Mouse (Mus musculus) frontal cortex, postnatal 10 days (tissue): Measurements from ENCODE around the gene Gm10320.

ENCODE experiments used
- DNase-seq, 2 experiments: peaks; one replicate each; pipeline ENCODE4 v3.0.0; 2022; ENCODE audit warnings: low spot score in 2 of 2, mixed read lengths in 1 of 2

Gm10320 gene

DNA sequence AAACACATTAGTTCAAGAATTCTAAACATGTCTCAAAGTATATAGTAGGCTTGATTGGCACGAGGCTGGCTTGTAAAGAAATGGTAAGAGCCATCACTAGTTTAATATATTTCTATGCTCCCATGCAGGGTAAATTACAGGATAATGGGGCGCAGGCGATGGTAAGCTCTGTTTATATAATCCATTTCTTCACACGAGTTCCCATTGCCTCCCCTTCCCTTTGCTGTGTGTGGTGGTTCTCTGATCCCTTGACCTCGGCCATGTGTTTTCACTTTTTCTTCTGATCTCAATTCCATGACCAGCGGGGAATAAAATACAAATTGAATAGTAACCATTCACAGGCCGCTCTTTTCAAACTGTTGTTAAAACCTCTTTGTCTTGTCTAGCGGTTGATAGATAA lies 11.8 kb upstream of the Gm10320 start:
- DNase-seq = no peak

DNA sequence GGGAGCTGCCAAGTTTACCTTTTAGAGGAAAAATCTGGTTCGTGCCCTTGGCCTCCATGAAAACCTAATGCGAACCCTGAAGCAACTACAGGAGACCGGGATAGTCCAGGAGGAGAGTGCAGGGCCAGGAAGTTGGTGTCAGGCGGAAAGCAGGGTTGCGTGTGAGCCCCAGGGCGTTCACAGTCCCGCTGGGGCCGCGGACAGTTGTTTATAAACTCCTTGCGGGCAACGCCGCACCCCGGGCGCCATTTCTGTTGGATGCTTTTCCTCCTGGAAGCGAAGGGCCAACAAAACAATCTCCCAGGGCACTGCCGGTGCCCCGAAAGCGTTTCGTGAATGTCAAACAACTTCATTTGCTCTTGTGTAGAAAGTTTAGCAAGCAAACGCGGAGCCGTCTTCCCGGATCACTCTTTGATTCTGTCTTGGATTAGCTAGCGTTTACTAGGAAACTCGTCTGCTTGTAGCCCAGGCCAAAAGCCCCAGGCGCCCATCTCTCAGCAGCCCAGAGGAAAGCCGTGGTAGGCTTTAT lies 11.1 kb upstream of the Gm10320 start:
- no peak for DNase-seq

GRCm38 (mm10) chr13:98502236-98502812 lies 10.5 kb upstream of the Gm10320 start:
- DNase-seq = no peak

- no peak for DNase-seq
Observed at GRCm38 (mm10) chr13:98501321-98501720, 9.5 kb upstream of the Gm10320 start.

DNA sequence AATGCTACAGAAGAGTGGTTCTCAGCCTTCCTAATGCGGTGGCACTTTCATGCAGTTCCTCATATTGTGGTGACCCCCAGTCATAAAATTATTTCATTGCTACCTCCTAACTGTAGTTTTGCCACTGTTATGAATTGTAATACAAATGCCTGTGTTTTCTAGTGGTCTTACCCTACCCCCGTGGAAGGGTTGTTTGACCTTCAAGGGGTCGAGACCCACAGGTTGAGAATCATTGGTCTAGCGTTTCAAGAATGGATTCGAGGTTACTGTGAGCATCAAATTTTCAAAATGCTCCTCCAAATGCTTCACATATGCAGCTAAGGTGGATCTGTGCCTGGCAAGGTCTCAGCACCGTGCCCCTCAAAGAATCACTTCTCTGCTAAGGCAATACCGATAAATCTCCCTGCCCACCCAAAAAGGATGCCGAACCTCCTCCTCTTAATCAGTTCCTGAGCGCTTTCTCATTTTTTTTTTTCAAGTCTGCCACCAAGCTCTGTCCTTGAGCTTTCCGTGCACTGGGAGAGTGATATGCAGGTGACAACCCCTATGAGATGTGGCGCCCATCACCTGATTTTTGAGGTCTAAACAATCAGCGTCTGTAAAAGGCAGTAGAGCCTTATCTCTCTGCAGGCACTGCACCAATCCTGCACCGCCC lies 8.8 kb upstream of the Gm10320 start:
- no peak for DNase-seq

DNA sequence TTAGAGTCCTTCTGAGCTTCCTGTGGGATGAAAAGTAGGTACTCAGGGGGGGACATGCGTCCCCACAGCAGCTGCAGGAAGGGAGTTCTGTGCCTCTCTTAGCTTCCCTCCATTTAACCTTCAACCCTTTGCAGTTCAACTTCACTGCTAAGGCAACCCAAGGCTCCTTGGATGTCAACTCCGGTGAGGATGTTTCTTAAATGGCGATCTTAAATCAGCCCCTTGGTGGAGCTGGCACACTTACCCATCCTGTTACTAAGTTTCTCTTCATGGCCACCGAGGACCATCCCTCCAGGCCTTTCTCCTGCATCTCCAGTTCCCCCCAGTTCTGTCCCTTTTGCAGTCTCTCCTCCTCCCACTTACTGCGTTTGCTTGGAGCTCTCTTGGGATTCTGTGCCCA lies 6.8 kb upstream of the Gm10320 start:
- DNase-seq = no peak

DNA sequence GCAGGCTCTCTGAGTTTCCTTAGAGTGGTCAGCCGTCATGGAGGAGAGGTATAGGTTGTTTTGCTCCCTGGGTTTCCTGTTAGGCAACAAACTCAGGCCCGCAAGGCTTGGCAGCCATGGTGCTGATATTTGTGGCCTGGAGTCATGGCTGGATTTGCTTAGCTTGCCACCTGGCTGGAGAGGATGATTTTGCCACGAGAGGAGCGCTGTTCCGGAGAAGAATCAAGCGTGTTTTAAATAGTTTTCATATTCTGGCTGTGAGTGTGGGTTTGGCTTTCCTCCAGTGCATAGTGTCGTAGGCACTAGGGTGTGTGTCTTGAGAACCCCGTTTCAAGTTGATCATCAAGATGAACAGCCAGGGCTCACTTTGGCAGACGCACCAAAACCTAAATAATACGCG lies 6.3 kb upstream of the Gm10320 start:
- DNase-seq = no peak

DNA sequence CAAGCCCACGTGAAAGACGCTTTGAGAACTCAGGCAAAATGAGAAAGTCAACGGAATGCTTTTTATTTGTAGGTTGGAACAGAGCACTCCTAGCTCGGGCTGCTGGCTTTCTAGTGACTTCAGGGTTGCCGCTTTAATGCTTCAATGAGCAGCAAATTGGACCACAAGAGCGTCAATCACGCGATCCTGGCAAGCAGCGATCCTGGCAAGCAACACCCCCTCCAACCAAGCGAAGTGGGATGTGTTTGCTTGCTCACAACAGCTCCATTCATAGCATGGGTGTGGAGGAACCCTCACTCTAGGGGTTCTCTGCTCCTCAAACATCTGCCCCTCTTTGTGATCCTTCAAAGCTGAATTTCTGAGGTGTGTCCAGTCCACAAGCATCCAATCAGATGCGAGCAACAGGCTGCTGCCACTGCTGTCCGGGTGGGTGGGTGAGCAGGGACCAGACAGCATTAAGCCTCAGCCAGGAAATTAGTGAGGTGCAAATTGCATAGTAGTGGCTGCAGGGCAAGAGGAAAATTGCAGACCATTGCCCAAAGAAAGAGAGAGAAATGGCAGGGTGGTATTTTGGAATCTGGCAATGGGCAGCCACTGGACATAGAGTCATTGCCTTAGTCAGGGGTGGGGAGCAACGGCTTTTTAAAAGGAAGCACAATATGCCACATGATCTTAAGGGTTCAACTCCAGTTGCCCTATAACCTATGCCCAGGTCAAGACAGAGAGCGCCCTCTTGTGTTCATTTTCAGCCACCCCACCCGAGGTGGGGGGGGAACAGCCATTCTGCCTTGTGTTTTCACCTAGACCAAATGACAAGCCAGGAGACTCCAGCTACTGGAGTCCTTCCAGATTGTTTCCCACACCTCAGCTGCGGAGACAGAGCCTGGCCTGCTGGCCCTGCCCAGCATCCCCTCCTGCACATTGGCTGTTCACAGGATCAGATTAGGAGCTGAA lies 5.4 kb upstream of the Gm10320 start:
- peak in 1 of 2 experiments; percentile 26 for DNase-seq

GRCm38 (mm10) chr13:98494492-98495064 lies 2.8 kb upstream of the Gm10320 start:
- no peak for DNase-seq

DNA sequence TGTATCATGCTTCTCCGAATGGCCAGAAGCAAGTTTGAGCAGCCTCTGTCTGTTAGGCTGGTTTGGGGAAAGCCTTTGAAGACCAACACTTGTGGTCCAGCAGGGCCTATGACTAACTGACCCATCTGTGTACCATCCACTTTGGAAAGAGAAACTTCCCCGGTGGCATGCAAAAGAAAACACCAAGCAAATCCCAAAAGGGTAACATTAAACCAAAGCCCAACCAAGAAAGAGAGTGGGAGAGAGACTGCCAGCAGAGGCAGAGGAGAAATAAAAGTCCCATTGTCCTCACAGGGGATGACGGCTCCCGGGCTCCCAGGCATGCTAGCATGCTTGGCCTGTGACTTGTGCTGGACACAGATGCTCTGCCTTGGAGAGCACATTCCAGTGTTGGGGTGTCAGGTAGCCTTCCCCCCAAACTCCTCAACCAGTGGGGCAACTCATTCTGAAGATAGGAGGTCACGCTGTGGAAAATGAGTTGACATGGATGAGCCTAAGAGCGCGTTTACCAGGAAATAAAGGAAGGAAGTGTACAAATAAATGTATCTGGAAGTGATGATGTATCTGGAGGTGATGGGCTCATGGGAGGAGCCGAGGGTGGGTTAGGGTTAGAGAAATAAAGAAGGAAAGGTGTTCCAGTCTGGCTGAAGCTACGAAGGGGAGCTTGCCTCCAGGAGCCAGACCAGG lies 911 bp upstream of the Gm10320 start:
- no peak for DNase-seq

GRCm38 (mm10) chr13:98486726-98487125 lies 5.1 kb downstream of the Gm10320 start:
- DNase-seq = no peak

DNA sequence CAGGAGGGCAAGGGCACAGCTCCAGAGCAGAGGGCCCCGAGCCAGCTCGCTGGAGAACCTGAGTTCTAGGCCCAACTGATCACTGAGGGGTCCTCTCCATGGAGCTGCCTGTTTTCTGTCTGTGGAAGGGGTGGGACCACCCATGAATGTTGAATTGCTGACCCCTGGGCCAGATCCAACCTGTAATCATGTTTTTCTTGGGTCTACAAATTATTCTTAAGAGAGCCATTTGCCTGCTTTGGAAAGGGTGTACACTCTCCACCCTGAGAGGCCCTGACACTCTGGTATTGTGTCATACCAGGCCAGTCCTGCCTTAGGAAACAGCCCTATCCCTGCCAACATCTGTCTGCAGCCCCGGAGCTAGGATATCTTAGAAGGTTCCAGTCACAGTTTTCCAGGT lies 5.6 kb downstream of the Gm10320 start:
- DNase-seq = no peak

GRCm38 (mm10) chr13:98485440-98485839 lies 6.4 kb downstream of the Gm10320 start:
- no peak for DNase-seq

DNA sequence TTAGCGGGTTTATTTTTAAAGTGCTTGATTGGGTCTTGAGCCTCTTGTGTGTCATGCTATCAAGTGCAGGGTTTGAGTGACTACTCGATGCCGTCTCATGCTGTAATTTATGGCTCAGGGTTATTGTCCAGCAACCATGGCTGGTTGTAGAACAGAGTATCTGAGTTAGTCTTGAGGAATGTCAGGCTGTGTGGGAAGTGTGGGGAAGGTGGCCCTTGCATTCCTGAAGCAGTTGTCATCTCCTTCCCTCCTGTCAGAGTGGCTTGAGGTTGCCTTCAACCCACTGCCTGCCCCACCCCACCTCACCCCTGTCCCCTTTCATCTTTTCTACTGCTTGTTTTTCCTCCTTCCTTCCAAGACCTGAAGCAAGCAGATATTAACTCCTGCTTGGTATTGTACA lies 13.8 kb downstream of the Gm10320 start:
- DNase-seq = no peak

DNA sequence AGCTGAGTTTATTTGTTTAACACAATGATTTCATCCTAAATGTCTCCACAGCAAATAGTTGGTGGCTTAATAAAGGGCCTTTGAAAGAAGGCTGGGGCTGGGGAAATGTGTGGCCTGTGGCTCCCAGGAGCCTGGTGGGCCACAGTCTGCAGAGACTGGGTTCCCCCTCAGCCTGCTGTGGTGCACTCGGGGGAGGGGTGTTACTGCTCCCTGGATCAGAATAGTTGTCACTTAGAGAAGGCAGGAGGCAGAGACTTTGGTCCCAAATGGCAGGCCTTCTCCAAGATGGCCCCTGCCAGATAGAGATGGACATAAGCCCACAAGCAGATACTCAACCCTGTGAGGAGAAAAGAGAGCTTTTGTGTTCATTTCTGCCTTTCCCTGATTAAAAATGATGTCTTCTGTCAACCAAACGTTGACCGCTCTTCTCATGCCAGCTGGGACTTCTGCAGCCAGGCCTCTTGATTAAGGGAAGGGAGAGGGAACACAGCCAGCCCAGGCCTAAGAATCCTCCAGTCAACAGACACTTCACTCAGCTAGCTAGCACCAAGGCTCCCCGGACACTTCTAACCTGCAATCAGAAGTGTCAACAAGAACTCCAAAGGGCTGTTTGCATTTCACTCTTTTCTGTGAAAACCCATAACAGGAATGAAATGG lies 14.8 kb downstream of the Gm10320 start:
- no peak for DNase-seq

DNA sequence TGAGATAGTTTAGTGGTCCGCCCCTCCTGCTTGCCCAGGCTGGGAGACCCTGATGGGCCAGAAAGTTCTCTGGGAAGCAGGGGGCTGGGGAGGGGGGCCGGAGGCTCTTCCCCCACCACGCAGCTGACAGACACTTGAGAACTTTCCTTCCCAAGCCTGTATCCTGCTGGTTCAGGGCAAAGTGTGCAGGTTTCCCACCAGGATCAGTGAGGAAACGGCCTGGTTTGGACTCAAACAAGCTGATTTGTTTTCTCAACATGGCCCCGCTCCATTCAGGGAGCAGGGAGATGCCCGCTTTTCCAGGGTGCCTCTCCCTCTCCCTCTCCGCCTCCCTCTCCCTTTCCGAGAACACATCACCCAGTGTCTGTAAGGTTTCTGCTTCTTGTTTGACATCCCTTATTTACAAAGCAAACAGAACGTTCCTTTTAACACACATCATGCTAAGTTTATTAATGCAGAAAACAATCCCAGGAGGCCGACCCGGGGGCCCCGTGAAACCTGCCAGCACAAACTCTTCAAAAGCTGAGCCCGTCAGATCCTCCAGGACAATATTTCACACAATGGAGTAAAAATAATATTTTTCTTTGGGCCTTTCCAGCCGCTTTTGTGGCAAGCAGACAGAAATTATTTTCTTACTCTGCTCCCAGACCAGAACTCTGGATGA lies 15.5 kb downstream of the Gm10320 start:
- DNase-seq = no peak

- no peak for DNase-seq
Observed at GRCm38 (mm10) chr13:98475681-98476080, 16.1 kb downstream of the Gm10320 start.

DNA sequence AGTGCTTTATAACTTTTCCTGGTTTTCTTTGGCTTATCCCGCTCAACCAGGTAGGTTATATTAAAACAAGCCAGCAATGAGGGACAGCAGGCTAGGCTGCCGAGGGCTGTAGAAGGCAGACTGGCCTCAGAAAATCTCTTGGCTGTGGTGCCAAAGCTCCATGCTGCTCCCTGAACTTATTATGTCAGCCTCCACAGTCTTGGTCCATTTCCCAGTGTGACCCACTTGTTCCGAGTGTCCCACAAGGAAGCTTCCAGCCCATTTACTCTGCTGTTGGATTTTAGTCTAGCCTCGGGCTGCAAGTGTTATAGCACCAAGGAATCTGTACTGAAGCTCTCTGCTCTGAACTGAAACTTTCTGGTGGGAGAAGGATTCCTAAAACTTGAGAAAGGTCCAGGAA lies 18.8 kb downstream of the Gm10320 start:
- DNase-seq = no peak

- DNase-seq = no peak
Observed at GRCm38 (mm10) chr13:98471756-98472155, 20.0 kb downstream of the Gm10320 start.

GRCm38 (mm10) chr13:98470321-98470720 lies 21.5 kb downstream of the Gm10320 start:
- DNase-seq = no peak
